Mouse (Mus musculus): ENCODE measurements around the gene Rpl7l1. TPM values are rescaled to one million over a fixed set of nuclear protein-coding genes. Genes with fewer than 3 reads are reported as not detected.
A peak's percentile ranks its signal among the peaks of the same experiment; 100 is the strongest.

Rpl7l1 gene
- polyA plus RNA-seq, 1 experiment from 2014 or later: 83.7 TPM

GRCm38 (mm10) chr17:46751056-46751793 lies 31.2 kb downstream of the Rpl7l1 start:
- no peak for TF ChIP-seq EP300 (IDR thresholded peaks at IDR 0.05)
- no peak for TF ChIP-seq CTCF (IDR thresholded peaks at IDR 0.05)
- 15% methylated on average over 16 of the region's 16 CpGs for WGBS
- ATAC-seq (peak; percentile 16), DNase-seq (ENCODE audit: low spot score) (peak; percentile 65)
- Histone ChIP-seq H3K27me3 (replicated peaks; ENCODE audit: insufficient read depth, low read length) (no peaks in the 10 kb centered on the region), H3K9me3 (ENCODE audit: low read length) (no peaks in the 10 kb centered on the region), H3K4me3 (ENCODE audit: low read depth, low read length) (peak overlapping the region; percentile 77), H3K4me2 (replicated peaks; ENCODE audit: low read depth, low read length) (peak overlapping the region; percentile 84), H3K9ac (replicated peaks; ENCODE audit: low read depth) (peak overlapping the region; percentile 55), H3K4me1 (ENCODE audit: insufficient read depth, low read depth, low read length) (peaks cover 4% of the 10 kb centered on the region; the same call in 1 of the 2 replicates), H3K27ac (ENCODE audit: low read length) (peak overlapping the region; percentile 91), H3K36me3 (ENCODE audit: insufficient read depth, low read length) (peaks cover 4% of the 10 kb centered on the region; the same call in 1 of the 2 replicates)

GRCm38 (mm10) chr17:46750580-46750979 lies 31.9 kb downstream of the Rpl7l1 start:
- H3K36me3 ChIP-seq (ENCODE audit: insufficient read depth, low read length): peaks cover 9% of the 10 kb centered on the region; the same call in 1 of the 2 replicates
- no peak overlapping the region for H3K4me3 ChIP-seq (ENCODE audit: low read depth, low read length)
- TF ChIP-seq EP300 (IDR thresholded peaks at IDR 0.05): no peak
- H3K27ac ChIP-seq (ENCODE audit: low read length): no peak overlapping the region
- no peak overlapping the region for H3K4me2 ChIP-seq (replicated peaks; ENCODE audit: low read depth, low read length)
- DNase-seq (ENCODE audit: low spot score) (no peak), ATAC-seq (no peak)
- peaks cover 4% of the 10 kb centered on the region; the same call in 1 of the 2 replicates for H3K4me1 ChIP-seq (ENCODE audit: insufficient read depth, low read depth, low read length)
- H3K9me3 ChIP-seq (ENCODE audit: low read length): no peaks in the 10 kb centered on the region
- H3K27me3 ChIP-seq (replicated peaks; ENCODE audit: insufficient read depth, low read length): no peaks in the 10 kb centered on the region
- no peak overlapping the region for H3K9ac ChIP-seq (replicated peaks; ENCODE audit: low read depth)
- 89% methylated on average over 4 of the region's 4 CpGs for WGBS

- 88% methylated on average over 5 of the region's 5 CpGs for WGBS
- no peak overlapping the region for H3K27ac ChIP-seq (ENCODE audit: low read length)
- ATAC-seq (no peak), DNase-seq (ENCODE audit: low spot score) (no peak)
- H3K27me3 ChIP-seq (replicated peaks; ENCODE audit: insufficient read depth, low read length): no peaks in the 10 kb centered on the region
- no peaks in the 10 kb centered on the region for H3K9me3 ChIP-seq (ENCODE audit: low read length)
- no peak overlapping the region for H3K4me2 ChIP-seq (replicated peaks; ENCODE audit: low read depth, low read length)
- H3K4me1 ChIP-seq (ENCODE audit: insufficient read depth, low read depth, low read length): peaks cover 4% of the 10 kb centered on the region; the same call in 1 of the 2 replicates
- no peak overlapping the region for H3K9ac ChIP-seq (replicated peaks; ENCODE audit: low read depth)
- TF ChIP-seq EP300 (IDR thresholded peaks at IDR 0.05) (no peak), CTCF (IDR thresholded peaks at IDR 0.05) (no peak)
- peaks cover 9% of the 10 kb centered on the region; the same call in 1 of the 2 replicates for H3K36me3 ChIP-seq (ENCODE audit: insufficient read depth, low read length)
- no peak overlapping the region for H3K4me3 ChIP-seq (ENCODE audit: low read depth, low read length)
Observed at GRCm38 (mm10) chr17:46749282-46749681, 33.2 kb downstream of the Rpl7l1 start.

GRCm38 (mm10) chr17:46747806-46748205 lies 34.7 kb downstream of the Rpl7l1 start:
- Histone ChIP-seq H3K4me3 (ENCODE audit: low read depth, low read length) (no peak overlapping the region), H3K4me1 (ENCODE audit: insufficient read depth, low read depth, low read length) (peaks cover 4% of the 10 kb centered on the region; the same call in 1 of the 2 replicates), H3K27me3 (replicated peaks; ENCODE audit: insufficient read depth, low read length) (no peaks in the 10 kb centered on the region), H3K9ac (replicated peaks; ENCODE audit: low read depth) (no peak overlapping the region), H3K4me2 (replicated peaks; ENCODE audit: low read depth, low read length) (no peak overlapping the region), H3K9me3 (ENCODE audit: low read length) (no peaks in the 10 kb centered on the region), H3K27ac (ENCODE audit: low read length) (no peak overlapping the region), H3K36me3 (ENCODE audit: insufficient read depth, low read length) (peaks cover 13% of the 10 kb centered on the region; the same call in 1 of the 2 replicates)
- no peak for TF ChIP-seq EP300 (IDR thresholded peaks at IDR 0.05)
- TF ChIP-seq CTCF (IDR thresholded peaks at IDR 0.05): no peak
- 88% methylated on average over 2 of the region's 2 CpGs for WGBS
- ATAC-seq (no peak), DNase-seq (ENCODE audit: low spot score) (no peak)

GRCm38 (mm10) chr17:46747234-46747633 lies 35.2 kb downstream of the Rpl7l1 start:
- Histone ChIP-seq H3K27ac (ENCODE audit: low read length) (no peak overlapping the region), H3K4me3 (ENCODE audit: low read depth, low read length) (no peak overlapping the region), H3K27me3 (replicated peaks; ENCODE audit: insufficient read depth, low read length) (no peaks in the 10 kb centered on the region), H3K36me3 (ENCODE audit: insufficient read depth, low read length) (peaks cover 16% of the 10 kb centered on the region; the same call in 1 of the 2 replicates), H3K4me2 (replicated peaks; ENCODE audit: low read depth, low read length) (no peak overlapping the region), H3K9ac (replicated peaks; ENCODE audit: low read depth) (no peak overlapping the region), H3K4me1 (ENCODE audit: insufficient read depth, low read depth, low read length) (peaks cover 4% of the 10 kb centered on the region; the same call in 1 of the 2 replicates), H3K9me3 (ENCODE audit: low read length) (no peaks in the 10 kb centered on the region)
- WGBS: 74% methylated on average over 8 of the region's 8 CpGs
- DNase-seq (ENCODE audit: low spot score) (no peak), ATAC-seq (no peak)
- no peak for TF ChIP-seq CTCF (IDR thresholded peaks at IDR 0.05)
- no peak for TF ChIP-seq EP300 (IDR thresholded peaks at IDR 0.05)

- H3K27ac ChIP-seq (ENCODE audit: low read length): no peak overlapping the region
- H3K36me3 ChIP-seq (ENCODE audit: insufficient read depth, low read length): peaks cover 16% of the 10 kb centered on the region; the same call in 1 of the 2 replicates
- TF ChIP-seq EP300 (IDR thresholded peaks at IDR 0.05) (no peak), CTCF (IDR thresholded peaks at IDR 0.05) (no peak)
- H3K4me3 ChIP-seq (ENCODE audit: low read depth, low read length): no peak overlapping the region
- DNase-seq (ENCODE audit: low spot score) (no peak), ATAC-seq (no peak)
- H3K4me1 ChIP-seq (ENCODE audit: insufficient read depth, low read depth, low read length): no peaks in the 10 kb centered on the region
- H3K9ac ChIP-seq (replicated peaks; ENCODE audit: low read depth): no peak overlapping the region
- no peaks in the 10 kb centered on the region for H3K27me3 ChIP-seq (replicated peaks; ENCODE audit: insufficient read depth, low read length)
- WGBS: 94% methylated on average over 2 of the region's 2 CpGs
- no peaks in the 10 kb centered on the region for H3K9me3 ChIP-seq (ENCODE audit: low read length)
- H3K4me2 ChIP-seq (replicated peaks; ENCODE audit: low read depth, low read length): no peak overlapping the region
Observed at GRCm38 (mm10) chr17:46745506-46745905, 37.0 kb downstream of the Rpl7l1 start.
